Mouse (Mus musculus) erythroid progenitor cell, adult 5-6 weeks (primary cell): ENCODE results near the gene Tgfbr2. TPM values are rescaled to one million over a fixed set of nuclear protein-coding genes. Genes with fewer than 3 reads are reported as not detected.

Source experiments
- ATAC-seq: replicated peaks from 2 replicates; pipeline ENCODE4 v1.8.0; 2016; ENCODE audit warnings: moderate number of reproducible peaks, mild to moderate bottlenecking, moderate TSS enrichment, inconsistent platforms; ENCODE audit not compliant: poor library complexity, low FRiP score, severe bottlenecking
- total RNA-seq, 2 experiments: library from RNA; stranded (forward) in 1 of 2; stranded (reverse) in 1 of 2; fragments of 150-400 nt in 1 of 2; fragments of 186-747, 209-891 nt in 1 of 2; gene quantifications; 2 replicates each; pipeline versions ENCODE4 v1.2.3 to v1.2.4; 2015 to 2017; ENCODE audit warnings: low replicate concordance in 2 of 2

Gene Tgfbr2
- total RNA-seq, 2 experiments from 2014 or later = 5.3 to 10.5 TPM

- no peak for ATAC-seq
Measured at GRCm38 (mm10) chr9:116163883-116164282, 11.3 kb downstream of the Tgfbr2 start.

DNA sequence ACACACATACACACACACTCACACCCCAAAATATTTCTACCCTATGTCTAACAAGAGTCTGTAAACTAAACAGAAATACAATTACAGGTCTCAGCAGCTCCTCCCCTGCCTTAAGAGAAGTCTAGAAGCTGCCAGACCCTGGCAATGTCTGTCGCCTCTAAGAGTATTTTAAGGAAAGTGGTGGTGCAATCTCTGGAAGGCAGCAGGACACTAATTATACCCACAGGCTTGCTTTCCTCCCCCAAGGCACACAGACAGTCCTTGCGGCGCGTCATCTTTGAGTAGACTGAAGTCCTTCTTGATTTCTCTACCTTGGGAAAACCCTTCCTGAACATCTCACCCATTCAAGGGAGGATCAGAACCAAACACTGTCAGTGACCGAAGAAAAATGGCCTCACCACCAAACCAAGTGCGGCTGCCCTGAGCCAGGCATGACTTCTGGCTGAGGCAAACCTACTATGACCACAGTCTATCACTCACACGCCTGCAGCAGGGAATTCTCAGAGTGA is 12.2 kb downstream of the Tgfbr2 start:
- no peak for ATAC-seq

DNA sequence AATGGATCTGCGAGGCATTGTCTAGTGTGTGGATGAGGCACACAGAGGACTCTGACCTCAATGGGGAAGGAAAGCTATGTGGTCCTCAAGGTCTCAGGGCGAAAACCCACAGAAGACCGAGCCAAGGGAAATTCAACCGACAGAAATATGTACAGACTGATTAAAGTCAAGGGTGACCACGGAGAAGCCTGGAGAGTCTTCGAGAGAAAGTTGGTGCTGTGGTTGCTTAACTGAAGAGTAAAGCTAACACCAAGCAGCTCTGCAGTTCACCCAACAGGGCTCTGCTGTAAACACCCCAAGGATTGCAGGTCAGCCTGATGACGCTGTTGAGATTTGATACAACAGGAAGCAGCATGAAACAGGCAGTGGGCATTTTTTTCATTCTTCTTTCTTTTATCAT is 14.3 kb downstream of the Tgfbr2 start:
- no peak for ATAC-seq

- ATAC-seq = no peak
Measured at GRCm38 (mm10) chr9:116160067-116160466, 15.1 kb downstream of the Tgfbr2 start.

DNA sequence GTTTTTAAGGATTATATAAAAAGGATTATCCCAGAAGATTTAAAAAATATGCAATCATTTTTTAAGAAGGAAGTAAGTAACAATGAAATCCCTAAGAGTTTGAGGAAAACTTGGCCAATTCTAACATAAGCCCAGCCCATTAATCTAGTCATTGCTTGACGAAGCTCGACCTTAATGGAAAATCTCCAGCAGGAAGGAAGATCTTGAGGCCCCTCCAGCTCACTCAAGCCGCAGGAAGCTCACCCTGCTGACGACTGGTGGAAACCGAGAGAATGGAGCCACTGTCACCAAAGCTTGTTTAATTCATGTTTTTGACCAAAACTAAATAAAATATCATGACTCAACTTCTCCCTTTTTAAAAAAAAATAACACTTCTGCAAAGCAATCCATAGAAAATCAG is 18.7 kb downstream of the Tgfbr2 start:
- ATAC-seq = no peak

- no peak for ATAC-seq
Measured at GRCm38 (mm10) chr9:116152878-116153277, 22.3 kb downstream of the Tgfbr2 start.

DNA sequence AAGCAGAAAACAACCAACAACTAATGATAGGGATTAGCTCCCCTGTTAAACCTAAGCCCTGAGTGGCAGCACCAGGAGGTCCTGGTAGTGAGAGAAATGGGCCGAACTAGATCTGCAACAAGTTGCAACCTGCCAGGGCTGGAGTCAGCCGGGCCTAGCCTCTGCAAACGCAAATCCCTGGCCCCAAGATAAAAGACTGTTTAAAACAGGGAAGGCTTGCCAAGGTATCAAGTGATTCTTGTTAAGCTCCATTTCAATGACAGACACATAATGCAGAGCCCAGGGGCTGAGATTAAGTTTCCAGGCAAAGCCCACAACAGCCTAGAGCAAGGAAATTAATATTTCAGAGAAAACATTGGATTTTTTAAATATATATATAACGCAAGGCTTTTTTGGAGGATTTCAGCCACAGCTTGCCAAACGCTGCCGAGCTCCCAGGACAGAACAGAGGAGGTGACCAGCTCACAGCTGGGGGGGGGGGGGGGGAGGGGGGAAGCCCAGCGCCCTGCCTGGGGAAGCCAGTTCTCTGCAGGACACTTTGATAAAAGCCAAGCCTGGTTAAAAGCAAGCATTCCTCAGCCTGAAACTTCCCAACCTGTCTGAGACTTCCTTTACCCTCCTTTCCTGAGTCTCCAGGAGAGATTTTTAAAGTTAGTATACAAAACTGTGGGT is 24.3 kb downstream of the Tgfbr2 start:
- no peak for ATAC-seq

- ATAC-seq = no peak
Measured at GRCm38 (mm10) chr9:116148809-116149208, 26.4 kb downstream of the Tgfbr2 start.

- ATAC-seq = no peak
Measured at GRCm38 (mm10) chr9:116146235-116146634, 28.9 kb downstream of the Tgfbr2 start.

DNA sequence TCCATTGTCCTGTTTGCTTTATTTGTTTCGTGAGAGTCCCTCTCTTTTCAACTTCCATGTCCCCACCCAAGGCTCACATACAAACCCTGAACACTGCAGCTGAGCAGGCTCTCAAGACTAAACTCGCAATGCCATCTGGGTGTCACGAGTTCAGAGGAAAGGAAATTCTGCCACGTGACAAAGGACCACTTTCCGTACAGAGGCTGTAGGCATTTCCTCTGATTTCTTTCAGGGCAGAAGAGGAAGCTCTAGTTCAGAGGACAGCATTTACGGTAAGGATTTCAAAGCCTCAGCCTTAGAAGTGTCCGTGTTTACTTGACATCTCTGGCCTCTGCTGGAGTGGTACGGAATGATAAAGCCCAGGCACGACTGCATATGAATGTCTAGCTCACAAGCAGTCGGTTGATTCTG is 29.9 kb downstream of the Tgfbr2 start:
- no peak for ATAC-seq

DNA sequence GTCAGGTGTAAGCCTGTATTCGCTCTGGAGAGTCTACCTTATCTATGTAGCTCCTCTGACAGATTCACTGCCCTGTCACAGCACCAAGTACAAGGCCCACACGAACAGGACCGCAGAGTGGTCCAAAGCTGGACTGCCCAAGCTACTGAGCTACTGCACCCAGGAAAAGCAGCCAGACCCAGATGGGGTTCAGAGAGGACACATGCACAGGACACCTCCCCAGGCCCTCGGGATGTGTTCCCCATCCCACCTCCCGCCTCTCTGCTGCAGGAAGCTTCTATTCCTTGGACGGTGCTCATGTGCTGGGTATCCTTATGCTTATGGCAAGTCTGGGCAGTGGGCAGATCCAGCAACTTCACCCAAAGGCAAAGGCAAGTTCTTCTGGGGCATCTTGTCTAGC is 34.7 kb downstream of the Tgfbr2 start:
- ATAC-seq = no peak

DNA sequence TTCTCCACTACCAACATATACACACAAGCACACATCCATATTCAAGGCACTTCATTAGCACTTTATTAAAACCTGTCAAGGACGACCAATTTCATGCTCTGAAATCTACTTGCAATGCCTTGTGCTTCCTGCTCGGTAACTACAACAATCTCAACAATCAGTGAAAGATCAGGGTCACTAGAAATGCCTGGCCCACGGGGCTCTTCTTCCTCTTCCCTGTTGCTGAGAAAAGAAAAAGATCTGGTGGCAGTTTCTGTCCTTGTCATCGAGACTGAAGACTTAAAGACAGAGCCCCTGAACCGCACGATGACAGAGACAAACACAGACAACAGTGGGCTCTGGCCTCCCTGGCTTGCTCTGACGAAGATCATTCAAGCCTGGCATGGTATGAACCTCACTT is 35.6 kb downstream of the Tgfbr2 start:
- no peak for ATAC-seq

- no peak for ATAC-seq
Measured at GRCm38 (mm10) chr9:116138595-116139134, 36.5 kb downstream of the Tgfbr2 start.

GRCm38 (mm10) chr9:116137645-116138044 is 37.5 kb downstream of the Tgfbr2 start:
- ATAC-seq = no peak

GRCm38 (mm10) chr9:116136811-116137210 is 38.3 kb downstream of the Tgfbr2 start:
- ATAC-seq = no peak

DNA sequence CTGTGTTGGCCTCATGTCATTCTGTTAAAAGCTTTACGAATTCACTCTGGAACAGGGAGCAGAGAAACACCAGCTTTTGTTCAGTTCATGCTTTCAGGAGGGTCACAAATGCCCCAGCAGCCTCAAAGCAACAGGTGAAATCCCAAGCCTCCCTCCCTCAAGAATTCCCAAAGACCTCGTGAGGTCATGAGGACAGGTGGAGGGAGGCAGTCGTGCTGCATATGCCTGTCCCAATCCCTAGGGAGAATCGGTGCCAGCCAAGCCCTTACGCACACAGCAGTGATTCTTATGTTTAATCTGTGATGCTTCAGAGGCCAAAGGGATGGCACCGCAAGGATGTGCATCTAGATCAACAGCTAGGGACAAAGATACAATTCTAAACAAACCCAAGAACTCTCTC is 39.0 kb downstream of the Tgfbr2 start:
- no peak for ATAC-seq

DNA sequence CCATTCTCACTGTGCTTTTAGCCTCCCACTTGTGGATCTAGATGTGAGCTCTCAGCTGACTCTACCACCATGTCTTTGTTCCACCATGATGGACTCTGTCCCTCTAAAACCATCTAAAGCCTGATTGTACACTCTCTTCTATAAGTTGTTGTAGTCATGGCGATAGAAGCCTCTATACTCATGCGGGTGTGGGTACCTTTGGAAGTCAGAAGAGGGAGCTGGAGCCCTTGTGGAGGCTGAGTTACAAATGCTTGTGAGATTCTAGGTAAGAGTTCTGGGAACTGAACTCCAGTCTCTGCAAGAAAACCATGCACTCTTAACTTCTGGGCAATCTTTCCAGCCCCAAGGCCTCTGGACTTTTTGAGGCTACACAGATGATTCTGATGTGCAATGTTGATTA is 40.7 kb downstream of the Tgfbr2 start:
- no peak for ATAC-seq

DNA sequence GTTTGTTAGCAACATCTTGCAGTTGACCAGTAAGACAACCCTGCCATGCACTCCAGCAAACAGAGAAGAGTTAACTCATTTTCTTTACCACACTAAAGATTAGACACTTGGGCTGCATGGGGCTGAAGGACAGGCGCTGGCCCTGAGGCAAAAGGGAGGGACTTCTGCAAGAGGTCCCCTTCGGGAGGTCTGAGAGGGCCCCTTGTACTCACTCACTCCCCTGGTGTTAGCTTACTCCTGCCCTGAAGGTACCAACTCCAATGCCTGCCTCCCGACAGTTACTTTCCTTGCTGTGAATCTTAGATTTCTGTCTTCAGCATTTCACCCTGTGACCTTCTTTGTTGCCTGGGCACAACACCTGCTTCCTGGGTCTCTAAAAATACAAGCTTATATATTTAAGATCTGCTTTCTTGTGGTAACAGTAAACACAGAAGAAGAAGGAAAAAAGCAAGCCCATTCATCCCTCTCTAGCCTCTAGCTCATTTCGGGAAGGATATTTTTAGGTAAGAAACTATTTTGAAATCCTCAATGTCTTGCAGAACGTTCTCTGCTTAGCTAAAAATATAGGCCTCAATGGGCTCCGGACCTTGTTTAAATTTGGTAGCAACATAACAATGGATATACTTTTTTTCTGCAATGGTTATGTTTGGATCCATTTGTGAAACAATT is 41.7 kb downstream of the Tgfbr2 start:
- no peak for ATAC-seq

GRCm38 (mm10) chr9:116128886-116129285 is 46.3 kb downstream of the Tgfbr2 start:
- ATAC-seq = no peak

DNA sequence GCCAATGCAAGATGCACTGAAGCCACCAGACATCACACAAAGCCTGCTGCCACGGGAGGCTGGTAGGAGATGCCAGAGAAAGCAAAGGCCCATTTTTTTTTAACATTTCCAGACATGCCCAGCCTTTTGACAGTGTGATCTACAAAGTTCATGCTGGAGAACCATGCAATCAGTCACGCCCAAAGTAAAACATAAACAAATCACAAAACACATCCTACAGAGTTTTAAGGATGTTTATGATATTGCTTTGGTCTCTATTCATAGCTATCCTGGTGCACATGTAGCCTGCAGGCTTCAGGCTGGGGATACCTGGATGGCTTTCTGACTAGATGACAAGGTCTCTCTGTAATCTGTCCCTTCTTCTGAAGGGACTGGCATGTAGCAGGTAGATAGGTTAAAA is 46.8 kb downstream of the Tgfbr2 start:
- ATAC-seq = no peak

DNA sequence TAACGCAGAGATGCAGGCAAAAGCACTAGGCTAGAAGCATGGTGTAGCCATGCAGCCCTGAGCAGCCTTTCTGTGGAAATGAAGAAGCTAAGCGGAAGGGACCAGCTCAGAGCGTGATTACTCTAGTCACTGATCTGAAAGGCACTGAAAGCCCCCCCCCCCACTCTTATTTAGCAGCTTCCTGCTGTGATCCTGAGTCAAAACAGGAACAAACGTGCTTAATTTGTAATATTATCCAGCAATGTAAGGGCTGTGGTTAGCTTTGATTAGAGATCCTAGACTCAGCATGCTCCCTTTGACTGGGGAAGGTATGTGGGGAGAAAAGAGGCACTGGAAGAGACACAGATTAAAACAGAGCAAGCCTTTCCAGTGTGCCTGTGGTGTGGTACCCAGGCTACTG is 48.7 kb downstream of the Tgfbr2 start:
- ATAC-seq = no peak
